Mouse (Mus musculus) right cerebral cortex, postnatal 14 days (tissue): ENCODE results near the gene Ascl2.

Source experiments
- DNase-seq: peaks from one replicate; pipeline ENCODE4 v3.0.0; 2022

Ascl2 gene

GRCm38 (mm10) chr7:142968809-142969511 lies at the start of gene Ascl2:
TSS of gene Ascl2 (minus strand) at chr7:142969264.
- DNase-seq: no peak

GRCm38 (mm10) chr7:143017181-143017580 lies 48.1 kb upstream of the Ascl2 start:
- no peak for DNase-seq

- no peak for DNase-seq
These were observed 47.5 kb upstream of the Ascl2 start for GRCm38 (mm10) chr7:143016424-143017142.

GRCm38 (mm10) chr7:143015755-143016423 lies 46.8 kb upstream of the Ascl2 start:
- no peak for DNase-seq

GRCm38 (mm10) chr7:143014862-143015659 lies 46.0 kb upstream of the Ascl2 start:
- no peak for DNase-seq

- DNase-seq: peak; percentile 30
These were observed 44.5 kb upstream of the Ascl2 start for GRCm38 (mm10) chr7:143013420-143014178.

GRCm38 (mm10) chr7:143012230-143012875 lies 43.3 kb upstream of the Ascl2 start:
- DNase-seq: peak; percentile 35

GRCm38 (mm10) chr7:143011226-143011625 lies 42.2 kb upstream of the Ascl2 start:
- DNase-seq: no peak

- no peak for DNase-seq
These were observed 40.9 kb upstream of the Ascl2 start for GRCm38 (mm10) chr7:143009996-143010395.

GRCm38 (mm10) chr7:143008996-143009665 lies 40.1 kb upstream of the Ascl2 start:
- no peak for DNase-seq

- DNase-seq: no peak
These were observed 39.4 kb upstream of the Ascl2 start for GRCm38 (mm10) chr7:143008370-143008926.

- peak; percentile 97 for DNase-seq
These were observed 38.7 kb upstream of the Ascl2 start for GRCm38 (mm10) chr7:143007599-143008369.

- no peak for DNase-seq
These were observed 37.9 kb upstream of the Ascl2 start for GRCm38 (mm10) chr7:143006756-143007598.

GRCm38 (mm10) chr7:143006097-143006755 lies 37.2 kb upstream of the Ascl2 start:
- no peak for DNase-seq

GRCm38 (mm10) chr7:143005344-143006096 lies 36.5 kb upstream of the Ascl2 start:
- DNase-seq: no peak

GRCm38 (mm10) chr7:143004727-143005343 lies 35.8 kb upstream of the Ascl2 start, which contains the start of gene Tspan32:
TSS of gene Tspan32 (plus strand) at chr7:143005046.
- DNase-seq: no peak

GRCm38 (mm10) chr7:143002679-143003078 lies 33.6 kb upstream of the Ascl2 start:
- DNase-seq: no peak
